Mouse (Mus musculus): ENCODE measurements around the gene Slamf7. TPM values are rescaled to one million over a fixed set of nuclear protein-coding genes. Genes with fewer than 3 reads are reported as not detected.

Slamf7 gene
- polyA plus RNA-seq, 1 experiment from 2014 or later, result not detected

GRCm38 (mm10) chr1:171631447-171631846 lies 21.4 kb downstream of the Slamf7 start:
- no peaks in the 10 kb centered on the region for H3K4me1 ChIP-seq
- WGBS, result 72% methylated on average over 2 of the region's 2 CpGs
- H3K9ac ChIP-seq, result no peak overlapping the region
- H3K36me3 ChIP-seq, result no peaks in the 10 kb centered on the region
- no peak for ATAC-seq (ENCODE audit: insufficient number of reproducible peaks, insufficient read depth, low FRiP score, low TSS enrichment)
- H3K4me2 ChIP-seq (replicated peaks), result no peak overlapping the region
- no peak overlapping the region for H3K4me3 ChIP-seq
- H3K27ac ChIP-seq, result no peak overlapping the region
- no peaks in the 10 kb centered on the region for H3K9me3 ChIP-seq
- H3K27me3 ChIP-seq, result no peaks in the 10 kb centered on the region

- H3K27ac ChIP-seq, result no peak overlapping the region
- H3K36me3 ChIP-seq, result no peaks in the 10 kb centered on the region
- H3K4me1 ChIP-seq, result no peaks in the 10 kb centered on the region
- no peaks in the 10 kb centered on the region for H3K9me3 ChIP-seq
- H3K9ac ChIP-seq, result no peak overlapping the region
- no peaks in the 10 kb centered on the region for H3K27me3 ChIP-seq
- no peak overlapping the region for H3K4me2 ChIP-seq (replicated peaks)
- no peak for ATAC-seq (ENCODE audit: insufficient number of reproducible peaks, insufficient read depth, low FRiP score, low TSS enrichment)
- 91% methylated on average over 4 of the region's 4 CpGs for WGBS
- no peak overlapping the region for H3K4me3 ChIP-seq
Observed at GRCm38 (mm10) chr1:171630912-171631311, 21.9 kb downstream of the Slamf7 start.

- no peaks in the 10 kb centered on the region for H3K36me3 ChIP-seq
- H3K27me3 ChIP-seq, result no peaks in the 10 kb centered on the region
- 73% methylated on average over 7 of the region's 7 CpGs for WGBS
- H3K9ac ChIP-seq, result no peak overlapping the region
- no peaks in the 10 kb centered on the region for H3K4me1 ChIP-seq
- H3K27ac ChIP-seq, result no peak overlapping the region
- no peak overlapping the region for H3K4me2 ChIP-seq (replicated peaks)
- H3K4me3 ChIP-seq, result no peak overlapping the region
- ATAC-seq (ENCODE audit: insufficient number of reproducible peaks, insufficient read depth, low FRiP score, low TSS enrichment), result no peak
- no peaks in the 10 kb centered on the region for H3K9me3 ChIP-seq
Observed at GRCm38 (mm10) chr1:171630041-171630440, 22.8 kb downstream of the Slamf7 start.

- ATAC-seq (ENCODE audit: insufficient number of reproducible peaks, insufficient read depth, low FRiP score, low TSS enrichment), result no peak
- H3K4me2 ChIP-seq (replicated peaks), result no peak overlapping the region
- H3K9me3 ChIP-seq, result no peaks in the 10 kb centered on the region
- H3K9ac ChIP-seq, result no peak overlapping the region
- WGBS, result 75% methylated on average over 6 of the region's 6 CpGs
- H3K4me3 ChIP-seq, result no peak overlapping the region
- H3K27me3 ChIP-seq, result no peaks in the 10 kb centered on the region
- no peaks in the 10 kb centered on the region for H3K36me3 ChIP-seq
- H3K27ac ChIP-seq, result no peak overlapping the region
- no peaks in the 10 kb centered on the region for H3K4me1 ChIP-seq
Observed at GRCm38 (mm10) chr1:171629168-171629567, 23.7 kb downstream of the Slamf7 start.

- Histone ChIP-seq H3K9ac (no peak overlapping the region), H3K27ac (no peak overlapping the region), H3K27me3 (no peaks in the 10 kb centered on the region), H3K4me2 (replicated peaks) (no peak overlapping the region), H3K4me3 (no peak overlapping the region), H3K36me3 (no peaks in the 10 kb centered on the region), H3K4me1 (no peaks in the 10 kb centered on the region), H3K9me3 (no peaks in the 10 kb centered on the region)
- ATAC-seq (ENCODE audit: insufficient number of reproducible peaks, insufficient read depth, low FRiP score, low TSS enrichment), result no peak
- 82% methylated on average over 3 of the region's 3 CpGs for WGBS
Observed at GRCm38 (mm10) chr1:171627801-171628200, 25.0 kb downstream of the Slamf7 start.

GRCm38 (mm10) chr1:171620091-171620490 lies 32.7 kb downstream of the Slamf7 start:
- ATAC-seq (ENCODE audit: insufficient number of reproducible peaks, insufficient read depth, low FRiP score, low TSS enrichment), result no peak
- WGBS, result 84% methylated on average over 6 of the region's 6 CpGs

GRCm38 (mm10) chr1:171619645-171620044 lies 33.2 kb downstream of the Slamf7 start:
- H3K9ac ChIP-seq, result no peak overlapping the region
- H3K9me3 ChIP-seq, result no peaks in the 10 kb centered on the region
- 78% methylated on average over 3 of the region's 3 CpGs for WGBS

More at GRCm38 (mm10) chr1:171620091-171620490, 32.7 kb downstream of the Slamf7 start:
- no peak overlapping the region for H3K4me2 ChIP-seq (replicated peaks)
- H3K9me3 ChIP-seq, result no peaks in the 10 kb centered on the region
- H3K27me3 ChIP-seq, result no peaks in the 10 kb centered on the region
- H3K4me3 ChIP-seq, result no peak overlapping the region
- no peak overlapping the region for H3K27ac ChIP-seq
- H3K4me1 ChIP-seq, result no peaks in the 10 kb centered on the region
- H3K9ac ChIP-seq, result no peak overlapping the region
- H3K36me3 ChIP-seq, result no peaks in the 10 kb centered on the region

GRCm38 (mm10) chr1:171619001-171619400 lies 33.8 kb downstream of the Slamf7 start:
- no peaks in the 10 kb centered on the region for H3K36me3 ChIP-seq
- H3K4me2 ChIP-seq (replicated peaks), result no peak overlapping the region
- no peak overlapping the region for H3K4me3 ChIP-seq
- no peak overlapping the region for H3K9ac ChIP-seq
- no peaks in the 10 kb centered on the region for H3K9me3 ChIP-seq
- H3K4me1 ChIP-seq, result no peaks in the 10 kb centered on the region
- WGBS, result 88% methylated on average over 8 of the region's 8 CpGs
- H3K27me3 ChIP-seq, result no peaks in the 10 kb centered on the region
- no peak for ATAC-seq (ENCODE audit: insufficient number of reproducible peaks, insufficient read depth, low FRiP score, low TSS enrichment)
- no peak overlapping the region for H3K27ac ChIP-seq

More at GRCm38 (mm10) chr1:171619645-171620044, 33.2 kb downstream of the Slamf7 start:
- Histone ChIP-seq H3K4me3 (no peak overlapping the region), H3K4me2 (replicated peaks) (no peak overlapping the region), H3K27ac (no peak overlapping the region), H3K4me1 (no peaks in the 10 kb centered on the region), H3K36me3 (no peaks in the 10 kb centered on the region), H3K27me3 (no peaks in the 10 kb centered on the region)
- ATAC-seq (ENCODE audit: insufficient number of reproducible peaks, insufficient read depth, low FRiP score, low TSS enrichment), result no peak

GRCm38 (mm10) chr1:171616881-171617515 lies 35.8 kb downstream of the Slamf7 start:
- no peak for ATAC-seq (ENCODE audit: insufficient number of reproducible peaks, insufficient read depth, low FRiP score, low TSS enrichment)
- no peak overlapping the region for H3K4me2 ChIP-seq (replicated peaks)
- no peak overlapping the region for H3K27ac ChIP-seq
- H3K27me3 ChIP-seq, result no peaks in the 10 kb centered on the region
- no peaks in the 10 kb centered on the region for H3K9me3 ChIP-seq
- H3K4me1 ChIP-seq, result no peaks in the 10 kb centered on the region
- no peaks in the 10 kb centered on the region for H3K36me3 ChIP-seq
- no peak overlapping the region for H3K9ac ChIP-seq
- WGBS, result 80% methylated on average over 11 of the region's 11 CpGs
- no peak overlapping the region for H3K4me3 ChIP-seq

- Histone ChIP-seq H3K9me3 (no peaks in the 10 kb centered on the region), H3K4me2 (replicated peaks) (no peak overlapping the region), H3K9ac (no peak overlapping the region), H3K27ac (no peak overlapping the region), H3K27me3 (no peaks in the 10 kb centered on the region), H3K36me3 (no peaks in the 10 kb centered on the region), H3K4me3 (no peak overlapping the region), H3K4me1 (no peaks in the 10 kb centered on the region)
- ATAC-seq (ENCODE audit: insufficient number of reproducible peaks, insufficient read depth, low FRiP score, low TSS enrichment), result no peak
- 40% methylated on average over 2 of the region's 2 CpGs for WGBS
Observed at GRCm38 (mm10) chr1:171613962-171614361, 38.9 kb downstream of the Slamf7 start.

GRCm38 (mm10) chr1:171610781-171611180 lies 42.1 kb downstream of the Slamf7 start:
- no peaks in the 10 kb centered on the region for H3K36me3 ChIP-seq
- 38% methylated on average over 1 of the region's 1 CpGs for WGBS
- H3K4me2 ChIP-seq (replicated peaks), result no peak overlapping the region
- H3K9me3 ChIP-seq, result no peaks in the 10 kb centered on the region
- no peak for ATAC-seq (ENCODE audit: insufficient number of reproducible peaks, insufficient read depth, low FRiP score, low TSS enrichment)
- H3K27ac ChIP-seq, result no peak overlapping the region
- H3K4me3 ChIP-seq, result no peak overlapping the region
- H3K27me3 ChIP-seq, result no peaks in the 10 kb centered on the region
- no peak overlapping the region for H3K9ac ChIP-seq
- no peaks in the 10 kb centered on the region for H3K4me1 ChIP-seq

- Histone ChIP-seq H3K27ac (no peak overlapping the region), H3K4me3 (no peak overlapping the region)
- WGBS, result 87% methylated on average over 2 of the region's 2 CpGs
Observed at GRCm38 (mm10) chr1:171610026-171610425, 42.8 kb downstream of the Slamf7 start.

More at GRCm38 (mm10) chr1:171610026-171610425, 42.8 kb downstream of the Slamf7 start:
- Histone ChIP-seq H3K27me3 (no peaks in the 10 kb centered on the region), H3K9ac (no peak overlapping the region), H3K4me1 (no peaks in the 10 kb centered on the region), H3K9me3 (no peaks in the 10 kb centered on the region), H3K36me3 (no peaks in the 10 kb centered on the region), H3K4me2 (replicated peaks) (no peak overlapping the region)
- ATAC-seq (ENCODE audit: insufficient number of reproducible peaks, insufficient read depth, low FRiP score, low TSS enrichment), result no peak

Data from embryonic facial prominence, embryonic 12.5 days (tissue).